Mouse (Mus musculus) stomach, postnatal 0 days (tissue): ENCODE results near the gene Ttll11.

Experiments used
- CTCF ChIP-seq: IDR thresholded peaks from 2 replicates; pipeline ENCODE4 v1.5.1; 2016; ENCODE audit warnings: antibody characterized with exemption, low read depth, mild to moderate bottlenecking, moderate library complexity
- EP300 ChIP-seq: optimal IDR thresholded peaks from 2 replicates; pipeline ENCODE3; 2016; ENCODE audit warnings: antibody characterized with exemption

GRCm38 (mm10) chr2:35907578-35907977 is 72.1 kb downstream of the Ttll11 start:
- no peak for TF ChIP-seq CTCF
- TF ChIP-seq EP300: no peak
